Mouse (Mus musculus): ENCODE data around the gene Hspa4. TPM values are rescaled to one million over a fixed set of nuclear protein-coding genes. Genes with fewer than 3 reads are reported as not detected.
"Not testable (repeated sequence)": the region's sequence is repeated elsewhere in the genome, so short reads cannot be mapped to it uniquely, and the experiment has no call there.

The Hspa4 gene
- polyA plus RNA-seq, 1 experiment from 2014 or later, result 111 TPM

DNA sequence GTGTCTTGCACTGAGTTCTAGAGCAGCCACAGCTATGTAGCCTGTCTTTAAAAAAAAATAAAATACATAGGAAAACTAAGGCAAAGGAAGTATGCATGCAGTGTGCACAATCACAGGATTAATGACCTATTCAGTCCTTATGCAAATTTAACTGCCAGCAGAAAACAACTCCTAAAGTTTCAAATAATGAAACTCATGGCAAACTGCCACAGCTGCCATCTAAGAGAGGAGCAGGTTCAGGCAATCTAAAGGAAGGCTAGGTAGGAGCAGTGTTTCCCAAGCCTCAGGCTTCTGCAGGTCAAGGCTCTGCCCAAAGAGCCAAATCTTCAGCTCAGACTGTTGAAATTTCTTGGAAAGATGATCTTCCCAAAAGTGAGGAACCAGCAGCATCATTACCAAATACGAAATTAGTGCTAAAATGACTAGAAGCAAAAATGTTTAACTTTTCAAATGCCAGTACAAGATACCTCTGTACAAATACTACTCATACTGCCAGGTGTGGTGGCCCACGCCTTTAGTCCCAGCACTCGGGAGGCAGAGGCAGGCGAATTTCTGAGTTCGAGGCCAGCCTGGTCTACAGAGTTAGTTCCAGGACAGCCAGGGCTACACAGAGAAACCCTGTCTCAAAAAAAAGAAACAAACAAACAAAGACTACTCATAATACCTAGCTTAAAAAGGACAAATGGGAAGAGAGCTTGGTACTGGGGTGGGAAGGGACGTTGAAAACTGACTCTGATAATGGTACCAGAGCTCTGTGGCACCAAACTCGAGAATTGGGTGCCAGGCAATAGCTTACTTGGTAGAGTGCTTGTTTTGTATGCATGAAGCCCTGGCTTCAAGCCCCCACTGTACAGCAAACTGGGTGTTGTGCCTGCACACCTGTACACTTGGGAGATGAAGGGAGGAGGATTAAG lies 2.1 kb downstream of the Hspa4 start:
- Histone ChIP-seq H3K4me1 (ENCODE audit: control insufficient read depth, insufficient read depth, low read length) (peaks cover 17% of the 10 kb centered on the region), H3K4me3 (ENCODE audit: low read depth, low read length) (no peak overlapping the region), H3K27ac (ENCODE audit: low read depth, low read length) (no peak overlapping the region), H3K9me3 (ENCODE audit: control insufficient read depth, low read length) (no peaks in the 10 kb centered on the region), H3K27me3 (ENCODE audit: control insufficient read depth, insufficient read depth, low read length) (no peaks in the 10 kb centered on the region), H3K9ac (ENCODE audit: low read length) (no peak overlapping the region), H3K36me3 (ENCODE audit: control insufficient read depth, insufficient read depth, low read length) (no peaks in the 10 kb centered on the region), H3K4me2 (peak overlapping the region; percentile 78)
- 93% methylated on average over 7 of the region's 7 CpGs for WGBS
- ATAC-seq (ENCODE audit: low FRiP score) (no peak), DNase-seq (ENCODE audit: low spot score, missing footprints) (peak; percentile 78)

- Histone ChIP-seq H3K9me3 (ENCODE audit: control insufficient read depth, low read length) (no peaks in the 10 kb centered on the region), H3K9ac (ENCODE audit: low read length) (no peak overlapping the region), H3K4me1 (ENCODE audit: control insufficient read depth, insufficient read depth, low read length) (peaks cover 17% of the 10 kb centered on the region), H3K36me3 (ENCODE audit: control insufficient read depth, insufficient read depth, low read length) (no peaks in the 10 kb centered on the region), H3K4me3 (ENCODE audit: low read depth, low read length) (no peak overlapping the region), H3K27ac (ENCODE audit: low read depth, low read length) (no peak overlapping the region), H3K4me2 (no peak overlapping the region), H3K27me3 (ENCODE audit: control insufficient read depth, insufficient read depth, low read length) (no peaks in the 10 kb centered on the region)
- DNase-seq (ENCODE audit: low spot score, missing footprints) (no peak), ATAC-seq (ENCODE audit: low FRiP score) (no peak)
- 78% methylated on average over 4 of the region's 4 CpGs for WGBS
Measured at GRCm38 (mm10) chr11:53296880-53297279, 3.4 kb downstream of the Hspa4 start.

DNA sequence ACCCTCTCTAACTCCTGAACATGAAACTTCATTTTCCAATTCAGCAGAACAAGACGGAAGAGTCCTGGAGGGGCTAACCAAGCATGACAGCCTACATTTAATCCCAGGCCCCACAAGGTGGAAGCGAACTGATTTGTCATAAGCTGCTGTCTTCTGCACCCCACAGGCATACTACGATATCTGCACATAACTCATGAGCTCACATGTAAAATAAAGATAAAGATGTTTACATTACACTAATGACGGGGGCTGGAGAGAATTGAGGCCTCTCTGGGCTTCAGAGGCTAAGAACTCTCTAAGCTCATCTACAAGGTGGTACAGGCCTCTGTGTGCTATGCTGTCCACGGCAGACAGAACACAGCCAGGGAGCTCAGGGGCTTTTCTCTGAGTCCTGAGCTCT lies 5.8 kb downstream of the Hspa4 start:
- Histone ChIP-seq H3K4me1 (ENCODE audit: control insufficient read depth, insufficient read depth, low read length) (peaks cover 12% of the 10 kb centered on the region), H3K27ac (ENCODE audit: low read depth, low read length) (no peak overlapping the region), H3K27me3 (ENCODE audit: control insufficient read depth, insufficient read depth, low read length) (no peaks in the 10 kb centered on the region), H3K9ac (ENCODE audit: low read length) (no peak overlapping the region), H3K36me3 (ENCODE audit: control insufficient read depth, insufficient read depth, low read length) (peaks cover 9% of the 10 kb centered on the region), H3K4me3 (ENCODE audit: low read depth, low read length) (no peak overlapping the region), H3K4me2 (no peak overlapping the region), H3K9me3 (ENCODE audit: control insufficient read depth, low read length) (no peaks in the 10 kb centered on the region)
- DNase-seq (ENCODE audit: low spot score, missing footprints) (no peak), ATAC-seq (ENCODE audit: low FRiP score) (no peak)
- 91% methylated on average over 5 of the region's 5 CpGs for WGBS

DNA sequence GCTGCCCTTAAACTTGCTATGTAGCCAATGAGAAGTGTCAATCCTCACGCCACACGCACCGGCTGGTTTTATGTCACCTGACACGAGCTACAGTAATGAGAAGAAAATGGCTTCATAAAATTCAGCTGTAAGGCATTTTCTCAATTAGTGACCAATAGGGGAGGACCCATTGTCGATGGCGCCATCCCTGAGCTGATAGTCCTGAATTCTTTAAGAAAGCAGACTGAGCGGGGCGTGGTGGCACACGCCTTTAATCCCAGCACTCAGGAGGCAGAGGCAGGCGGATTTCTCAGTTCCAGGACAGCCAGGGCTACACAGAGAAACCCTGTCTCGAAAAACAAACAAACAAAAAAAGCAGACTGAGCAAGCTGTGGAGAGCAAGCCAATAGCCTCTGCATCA lies 9.4 kb downstream of the Hspa4 start:
- no peaks in the 10 kb centered on the region for H3K4me1 ChIP-seq (ENCODE audit: control insufficient read depth, insufficient read depth, low read length)
- no peaks in the 10 kb centered on the region for H3K9me3 ChIP-seq (ENCODE audit: control insufficient read depth, low read length)
- H3K4me2 ChIP-seq, result no peak overlapping the region
- ATAC-seq (ENCODE audit: low FRiP score) (no peak), DNase-seq (ENCODE audit: low spot score, missing footprints) (no peak)
- no peak overlapping the region for H3K27ac ChIP-seq (ENCODE audit: low read depth, low read length)
- H3K4me3 ChIP-seq (ENCODE audit: low read depth, low read length), result no peak overlapping the region
- no peak overlapping the region for H3K9ac ChIP-seq (ENCODE audit: low read length)
- H3K27me3 ChIP-seq (ENCODE audit: control insufficient read depth, insufficient read depth, low read length), result no peaks in the 10 kb centered on the region
- H3K36me3 ChIP-seq (ENCODE audit: control insufficient read depth, insufficient read depth, low read length), result peaks cover 30% of the 10 kb centered on the region
- 93% methylated on average over 11 of the region's 11 CpGs for whole genome bisulfite sequencing

- not testable (repeated sequence) for H3K27ac ChIP-seq (ENCODE audit: low read depth, low read length); H3K4me2 ChIP-seq; H3K27me3 ChIP-seq (ENCODE audit: control insufficient read depth, insufficient read depth, low read length); ATAC-seq (ENCODE audit: low FRiP score); H3K4me3 ChIP-seq (ENCODE audit: low read depth, low read length); H3K4me1 ChIP-seq (ENCODE audit: control insufficient read depth, insufficient read depth, low read length); H3K9ac ChIP-seq (ENCODE audit: low read length); DNase-seq (ENCODE audit: low spot score, missing footprints); H3K9me3 ChIP-seq (ENCODE audit: control insufficient read depth, low read length)
- WGBS, result 93% methylated on average over 2 of the region's 2 CpGs
- H3K36me3 ChIP-seq (ENCODE audit: control insufficient read depth, insufficient read depth, low read length), result peaks cover 35% of the 10 kb centered on the region
Measured at GRCm38 (mm10) chr11:53290187-53290586, 10.1 kb downstream of the Hspa4 start.

DNA sequence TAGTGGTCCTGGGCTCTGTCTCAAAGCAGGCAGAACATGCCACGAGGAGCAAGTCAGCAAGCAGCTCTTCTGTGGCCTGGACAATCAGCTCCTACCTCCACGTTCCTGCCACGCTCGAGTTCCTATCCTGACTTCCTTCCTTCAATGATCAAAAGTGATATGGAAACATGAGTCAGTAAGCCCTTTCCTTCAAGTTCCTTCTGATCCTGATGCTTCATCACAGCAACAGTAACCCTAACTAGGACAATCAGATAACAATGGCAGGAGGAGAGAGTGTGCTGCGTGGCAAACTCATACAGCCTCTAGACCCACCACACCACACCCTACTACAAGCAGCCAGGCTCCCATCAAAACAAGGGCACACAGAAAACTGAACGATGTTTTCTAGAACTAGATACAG lies 14.4 kb downstream of the Hspa4 start:
- H3K27ac ChIP-seq (ENCODE audit: low read depth, low read length), result no peak overlapping the region
- H3K27me3 ChIP-seq (ENCODE audit: control insufficient read depth, insufficient read depth, low read length), result no peaks in the 10 kb centered on the region
- H3K36me3 ChIP-seq (ENCODE audit: control insufficient read depth, insufficient read depth, low read length), result peaks cover 46% of the 10 kb centered on the region
- 95% methylated on average over 6 of the region's 6 CpGs for WGBS
- DNase-seq (ENCODE audit: low spot score, missing footprints) (no peak), ATAC-seq (ENCODE audit: low FRiP score) (no peak)
- H3K4me1 ChIP-seq (ENCODE audit: control insufficient read depth, insufficient read depth, low read length), result no peaks in the 10 kb centered on the region
- no peak overlapping the region for H3K9ac ChIP-seq (ENCODE audit: low read length)
- no peak overlapping the region for H3K4me3 ChIP-seq (ENCODE audit: low read depth, low read length)
- H3K9me3 ChIP-seq (ENCODE audit: control insufficient read depth, low read length), result no peaks in the 10 kb centered on the region
- no peak overlapping the region for H3K4me2 ChIP-seq

DNA sequence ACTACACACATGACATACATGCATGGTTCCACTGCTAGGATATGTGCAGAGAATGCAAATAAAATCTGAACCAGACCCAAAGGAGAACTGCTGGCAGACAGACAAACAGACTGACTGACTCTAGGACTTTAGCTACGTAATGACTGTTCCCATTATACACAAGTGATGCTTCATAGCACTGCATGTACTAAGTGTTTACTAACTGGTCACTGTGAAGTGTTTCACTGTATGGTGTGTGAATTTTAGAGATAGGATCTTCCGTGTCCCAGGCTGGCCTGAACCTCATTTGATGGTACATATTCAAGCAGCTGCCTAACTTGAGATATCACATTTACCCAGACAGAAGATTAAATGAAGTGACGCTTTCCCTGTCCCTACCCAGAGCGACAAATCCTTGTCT lies 21.8 kb downstream of the Hspa4 start:
- Histone ChIP-seq H3K27ac (ENCODE audit: low read depth, low read length) (no peak overlapping the region), H3K36me3 (ENCODE audit: control insufficient read depth, insufficient read depth, low read length) (peaks cover 20% of the 10 kb centered on the region), H3K27me3 (ENCODE audit: control insufficient read depth, insufficient read depth, low read length) (no peaks in the 10 kb centered on the region), H3K9me3 (ENCODE audit: control insufficient read depth, low read length) (no peaks in the 10 kb centered on the region), H3K4me3 (ENCODE audit: low read depth, low read length) (no peak overlapping the region), H3K4me1 (ENCODE audit: control insufficient read depth, insufficient read depth, low read length) (no peaks in the 10 kb centered on the region), H3K9ac (ENCODE audit: low read length) (no peak overlapping the region), H3K4me2 (no peak overlapping the region)
- WGBS, result 97% methylated on average over 4 of the region's 4 CpGs
- DNase-seq (ENCODE audit: low spot score, missing footprints) (no peak), ATAC-seq (ENCODE audit: low FRiP score) (no peak)

DNA sequence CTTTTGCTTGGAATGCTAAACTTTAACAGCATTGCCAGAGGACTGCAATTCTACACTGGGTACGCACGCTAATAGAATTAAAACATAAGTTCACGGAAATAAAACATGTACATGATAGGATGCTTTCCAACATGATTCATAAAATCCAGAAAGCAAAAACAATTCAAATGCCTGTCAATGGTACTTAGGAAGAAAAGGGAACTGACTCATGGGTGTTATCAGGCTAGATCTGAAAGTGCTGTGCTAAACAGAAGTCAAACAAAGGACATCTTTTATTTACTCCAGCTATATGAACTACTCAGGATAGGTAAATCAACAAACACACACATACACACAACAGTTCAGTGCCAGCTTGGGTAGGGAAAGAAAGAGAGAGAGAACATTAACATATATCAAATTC lies 24.9 kb downstream of the Hspa4 start:
- Histone ChIP-seq H3K4me3 (ENCODE audit: low read depth, low read length) (no peak overlapping the region), H3K9ac (ENCODE audit: low read length) (no peak overlapping the region), H3K36me3 (ENCODE audit: control insufficient read depth, insufficient read depth, low read length) (peaks cover 18% of the 10 kb centered on the region), H3K4me1 (ENCODE audit: control insufficient read depth, insufficient read depth, low read length) (no peaks in the 10 kb centered on the region), H3K4me2 (no peak overlapping the region), H3K27ac (ENCODE audit: low read depth, low read length) (no peak overlapping the region), H3K9me3 (ENCODE audit: control insufficient read depth, low read length) (no peaks in the 10 kb centered on the region), H3K27me3 (ENCODE audit: control insufficient read depth, insufficient read depth, low read length) (no peaks in the 10 kb centered on the region)
- ATAC-seq (ENCODE audit: low FRiP score) (no peak), DNase-seq (ENCODE audit: low spot score, missing footprints) (no peak)
- 96% methylated on average over 3 of the region's 3 CpGs for WGBS

DNA sequence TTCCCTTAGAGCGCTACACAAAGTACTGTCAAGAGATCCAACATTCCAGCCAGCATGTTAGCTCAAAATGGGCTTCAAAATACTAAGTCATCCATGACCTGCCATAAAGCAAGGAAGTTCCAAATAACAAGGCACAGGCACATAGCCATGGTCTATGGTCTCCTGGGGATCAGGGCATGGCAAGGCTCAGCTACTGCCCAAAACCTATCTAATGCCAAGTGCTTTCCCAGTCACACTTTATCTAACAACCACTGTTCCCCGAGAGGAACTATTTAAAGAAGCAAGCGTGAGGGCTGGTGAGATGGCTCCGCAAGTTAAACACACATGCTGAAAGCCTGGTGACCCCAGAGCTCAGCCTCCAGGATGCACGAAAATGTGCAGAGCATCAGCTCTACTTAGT lies 26.9 kb downstream of the Hspa4 start:
- ATAC-seq (ENCODE audit: low FRiP score), result no peak
- peaks cover 32% of the 10 kb centered on the region for H3K36me3 ChIP-seq (ENCODE audit: control insufficient read depth, insufficient read depth, low read length)

More for the DNA sequence above, 26.9 kb downstream of the Hspa4 start:
- H3K27me3 ChIP-seq (ENCODE audit: control insufficient read depth, insufficient read depth, low read length), result no peaks in the 10 kb centered on the region
- no peaks in the 10 kb centered on the region for H3K9me3 ChIP-seq (ENCODE audit: control insufficient read depth, low read length)
- H3K4me1 ChIP-seq (ENCODE audit: control insufficient read depth, insufficient read depth, low read length), result no peaks in the 10 kb centered on the region
- DNase-seq (ENCODE audit: low spot score, missing footprints), result no peak
- H3K9ac ChIP-seq (ENCODE audit: low read length), result no peak overlapping the region
- H3K4me3 ChIP-seq (ENCODE audit: low read depth, low read length), result no peak overlapping the region
- no peak overlapping the region for H3K4me2 ChIP-seq
- no peak overlapping the region for H3K27ac ChIP-seq (ENCODE audit: low read depth, low read length)
- 93% methylated on average over 5 of the region's 5 CpGs for whole genome bisulfite sequencing
